Mouse (Mus musculus) thymus, adult 2 months (tissue): ENCODE results near the gene Abca2. TPM values are rescaled to one million over a fixed set of nuclear protein-coding genes. Genes with fewer than 3 reads are reported as not detected.

Experiments
- DNase-seq: peaks from one replicate; pipeline ENCODE4 v3.0.0; 2021
- H3K27ac ChIP-seq: fragments of 200-500 bp; 2 replicates; pipeline ENCODE4 v1.5.1; 2012; ENCODE audit warnings: low read length, control low read depth; ENCODE audit not compliant: control insufficient read depth, insufficient read depth
- H3K27me3 ChIP-seq: fragments of 200-500 bp; 2 replicates; pipeline ENCODE4 v1.6.1; 2012; ENCODE audit warnings: mild to moderate bottlenecking, low read length, moderate library complexity, mixed read lengths; ENCODE audit not compliant: control insufficient read depth, insufficient read depth
- H3K36me3 ChIP-seq: fragments of 200-500 bp; 2 replicates; pipeline ENCODE4 v1.6.1; 2012; ENCODE audit warnings: mild to moderate bottlenecking, low read length, moderate library complexity; ENCODE audit not compliant: control insufficient read depth, insufficient read depth
- H3K4me1 ChIP-seq: fragments of 200-500 bp; replicated peaks from 2 replicates; pipeline ENCODE4 v1.6.1; 2012; ENCODE audit warnings: low read length; ENCODE audit not compliant: control insufficient read depth, insufficient read depth
- H3K4me3 ChIP-seq: fragments of 200-500 bp; 2 replicates; pipeline ENCODE4 v1.5.1; 2012; ENCODE audit warnings: mild to moderate bottlenecking, low read length, control low read depth, moderate library complexity; ENCODE audit not compliant: control insufficient read depth, insufficient read depth
- CTCF ChIP-seq: fragments of 200-500 bp; IDR thresholded peaks from 2 replicates; pipeline ENCODE4 v1.5.1; 2012; ENCODE audit warnings: mild to moderate bottlenecking, control low read depth, low read length, moderate library complexity, borderline replicate concordance; ENCODE audit not compliant: control insufficient read depth, poor library complexity, insufficient read depth; ENCODE audit errors: extremely low read depth
- POLR2A ChIP-seq: fragments of 200-500 bp; IDR thresholded peaks from 2 replicates; pipeline ENCODE4 v1.6.1; 2012; ENCODE audit warnings: mild to moderate bottlenecking, low read length, control low read depth, moderate library complexity; ENCODE audit not compliant: control insufficient read depth, poor library complexity, insufficient read depth; ENCODE audit errors: extremely low read depth
- WGBS: fragments of 180-500 bp; shearing (Covaris S2); methylation state at CpG from one replicate; pipeline ENCODE4 v1.1.7; 2018; 5-methylcytosine and 5-hydroxymethylcytosine counted together
- polyA plus RNA-seq: library from polyadenylated mRNA; depleted of rRNA; stranded (reverse); fragments of >200 nt; gene quantifications from 2 replicates; pipeline ENCODE4 v1.2.3, GENCODE M21; 2012

The Abca2 gene
- polyA plus RNA-seq, 1 experiment: 86.6 TPM

GRCm38 (mm10) chr2:25436286-25436820 is 7.8 kb downstream of the Abca2 start:
- Histone ChIP-seq H3K27ac (no peak overlapping the region), H3K36me3 (no peaks in the 10 kb centered on the region), H3K4me1 (no peaks in the 10 kb centered on the region), H3K27me3 (no peaks in the 10 kb centered on the region), H3K4me3 (no peak overlapping the region)
- WGBS: 67% methylated on average over 10 of the region's 10 CpGs
- no peak for DNase-seq
- TF ChIP-seq POLR2A (no peak), CTCF (no peak)

- WGBS: 98% methylated on average over 20 of the region's 20 CpGs
- H3K36me3 ChIP-seq: no peaks in the 10 kb centered on the region
- H3K27ac ChIP-seq: no peak overlapping the region
- DNase-seq: no peak
- no peaks in the 10 kb centered on the region for H3K27me3 ChIP-seq
- TF ChIP-seq POLR2A (no peak), CTCF (no peak)
- H3K4me1 ChIP-seq: no peaks in the 10 kb centered on the region
- no peak overlapping the region for H3K4me3 ChIP-seq
Measured at GRCm38 (mm10) chr2:25441067-25441466, 12.6 kb downstream of the Abca2 start.

GRCm38 (mm10) chr2:25442682-25443081 is 14.2 kb downstream of the Abca2 start:
- WGBS: 96% methylated on average over 14 of the region's 14 CpGs
- DNase-seq: no peak
- TF ChIP-seq CTCF (no peak), POLR2A (no peak)
- no peaks in the 10 kb centered on the region for H3K27me3 ChIP-seq
- H3K36me3 ChIP-seq: no peaks in the 10 kb centered on the region
- no peak overlapping the region for H3K27ac ChIP-seq
- H3K4me1 ChIP-seq: no peaks in the 10 kb centered on the region
- H3K4me3 ChIP-seq: no peak overlapping the region

GRCm38 (mm10) chr2:25450853-25451647 is 22.5 kb downstream of the Abca2 start:
- TF ChIP-seq POLR2A: no peak
- Histone ChIP-seq H3K27ac (no peak overlapping the region), H3K36me3 (no peaks in the 10 kb centered on the region), H3K4me1 (no peaks in the 10 kb centered on the region), H3K27me3 (no peaks in the 10 kb centered on the region), H3K4me3 (no peak overlapping the region)
- WGBS: 68% methylated on average over 8 of the region's 8 CpGs
- no peak for DNase-seq

- H3K27ac ChIP-seq: no peak overlapping the region
- TF ChIP-seq CTCF (no peak), POLR2A (no peak)
Measured at GRCm38 (mm10) chr2:25452951-25453350, 24.4 kb downstream of the Abca2 start.

GRCm38 (mm10) chr2:25456205-25456953 is 27.9 kb downstream of the Abca2 start, which contains the start of gene Clic3:
Clic3 (plus strand) TSS chr2:25456838.
- H3K27me3 ChIP-seq: no peaks in the 10 kb centered on the region
- TF ChIP-seq CTCF (no peak), POLR2A (no peak)
- peaks cover 3% of the 10 kb centered on the region; the same call in 1 of the 2 replicates for H3K36me3 ChIP-seq
- peaks cover 19% of the 10 kb centered on the region for H3K4me1 ChIP-seq
- DNase-seq: no peak
- WGBS: 82% methylated on average over 14 of the region's 14 CpGs
- H3K27ac ChIP-seq: no peak within 1 kb of the TSS
- H3K4me3 ChIP-seq: no peak within 1 kb of the TSS

More at GRCm38 (mm10) chr2:25452951-25453350, 24.4 kb downstream of the Abca2 start:
- Histone ChIP-seq H3K27me3 (no peaks in the 10 kb centered on the region), H3K4me3 (no peak overlapping the region), H3K36me3 (no peaks in the 10 kb centered on the region; the same call in 1 of the 2 replicates), H3K4me1 (no peaks in the 10 kb centered on the region; the same call in 1 of the 2 replicates)
- WGBS: 94% methylated on average over 1 of the region's 1 CpGs
- no peak for DNase-seq
